In genomic region chr15:99940970-99941630, GRCm38 (mm10) we compare ENCODE assay signal across 32 mouse cellular contexts. TPM values are rescaled to one million over a fixed set of nuclear protein-coding genes. Genes with fewer than 3 reads are reported as not detected.
DNase-seq lines count a peak whose midpoint lies in the region; ATAC-seq and TF ChIP-seq lines count a peak whose summit lies in the region.
"Had no signal": no experiment of that assay in that cellular context is flagged by ENCODE, and none has a peak within 500 bp of the region (broad histone marks: within the 10 kb centered on the region; RNA-seq: fewer than 3 reads in every experiment).

No protein-coding gene starts in this region.

- no peak overlapping the region for H3K4me3 ChIP-seq in forebrain, embryonic 14.5 days (ENCODE audit: low read depth, low read length)
- no peak overlapping the region for H3K4me3 ChIP-seq in forebrain, embryonic 13.5 days
- H3K4me3 ChIP-seq in midbrain, embryonic 14.5 days (replicated peaks; ENCODE audit: low read depth, low read length): no peak overlapping the region
- H3K4me3 ChIP-seq in midbrain, embryonic 16.5 days (ENCODE audit: low read depth, low read length): no peak overlapping the region
- H3K4me3 ChIP-seq in layer of hippocampus, adult 2 months: no peak overlapping the region
- H3K4me3 ChIP-seq: forebrain, embryonic 15.5 days; heart, embryonic 12.5 days; hindbrain, embryonic 10.5 days; neural tube, embryonic 12.5 days had no signal

- 62% methylated on average over 4 of the region's 4 CpGs for WGBS in forebrain, embryonic 14.5 days
- WGBS in forebrain, embryonic 13.5 days: 64% methylated on average over 4 of the region's 4 CpGs
- WGBS in midbrain, embryonic 14.5 days: 67% methylated on average over 4 of the region's 4 CpGs
- WGBS in midbrain, embryonic 16.5 days: 62% methylated on average over 4 of the region's 4 CpGs

- ATAC-seq in forebrain, embryonic 14.5 days: no peak
- ATAC-seq in forebrain, embryonic 13.5 days: no peak
- no peak for ATAC-seq in midbrain, embryonic 14.5 days (ENCODE audit: low FRiP score, low TSS enrichment)
- ATAC-seq in midbrain, embryonic 16.5 days: no peak
- ATAC-seq in megakaryocyte, adult 5-6 weeks (ENCODE audit: poor library complexity, severe bottlenecking): no peak
- ATAC-seq: forebrain, embryonic 15.5 days; intestine, postnatal 0 days; liver, postnatal 0 days; lung, postnatal 0 days had no signal

- H3K4me1 ChIP-seq in forebrain, embryonic 14.5 days (ENCODE audit: control insufficient read depth, insufficient read depth, low read length): no peaks in the 10 kb centered on the region
- H3K4me1 ChIP-seq in forebrain, embryonic 13.5 days: peaks cover 6% of the 10 kb centered on the region; the same call in 1 of the 2 replicates
- H3K4me1 ChIP-seq in midbrain, embryonic 14.5 days (ENCODE audit: control insufficient read depth, insufficient read depth, low read length): no peaks in the 10 kb centered on the region
- no peaks in the 10 kb centered on the region for H3K4me1 ChIP-seq in midbrain, embryonic 16.5 days (ENCODE audit: control insufficient read depth, insufficient read depth, low read length)
- H3K4me1 ChIP-seq: forebrain, embryonic 15.5 days; heart, embryonic 12.5 days; neural tube, embryonic 12.5 days had no signal

- TF ChIP-seq CTCF in layer of hippocampus, adult 2 months (conservative IDR thresholded peaks at IDR 0.05): no peak

- H3K27ac ChIP-seq in forebrain, embryonic 14.5 days (ENCODE audit: low read depth, low read length): no peak overlapping the region
- no peak overlapping the region for H3K27ac ChIP-seq in forebrain, embryonic 13.5 days
- H3K27ac ChIP-seq in midbrain, embryonic 14.5 days (replicated peaks; ENCODE audit: low read depth, low read length): no peak overlapping the region
- no peak overlapping the region for H3K27ac ChIP-seq in midbrain, embryonic 16.5 days (ENCODE audit: low read length)
- no peak overlapping the region for H3K27ac ChIP-seq in layer of hippocampus, adult 2 months
- H3K27ac ChIP-seq: forebrain, embryonic 15.5 days; hindbrain, embryonic 10.5 days; kidney, postnatal 0 days; macrophage; neural tube, embryonic 12.5 days had no signal

- H3K9me3 ChIP-seq in forebrain, embryonic 14.5 days (replicated peaks; ENCODE audit: control insufficient read depth, low read length): no peaks in the 10 kb centered on the region
- no peaks in the 10 kb centered on the region for H3K9me3 ChIP-seq in forebrain, embryonic 13.5 days (replicated peaks)
- H3K9me3 ChIP-seq in midbrain, embryonic 14.5 days (ENCODE audit: control insufficient read depth, low read length): no peaks in the 10 kb centered on the region
- no peaks in the 10 kb centered on the region for H3K9me3 ChIP-seq in midbrain, embryonic 16.5 days (replicated peaks; ENCODE audit: control insufficient read depth, low read length, poor library complexity, severe bottlenecking)
- H3K9me3 ChIP-seq: forebrain, embryonic 15.5 days had no signal

- no peaks in the 10 kb centered on the region for H3K27me3 ChIP-seq in forebrain, embryonic 14.5 days (replicated peaks; ENCODE audit: control insufficient read depth, insufficient read depth, low read length)
- no peaks in the 10 kb centered on the region for H3K27me3 ChIP-seq in forebrain, embryonic 13.5 days
- no peaks in the 10 kb centered on the region for H3K27me3 ChIP-seq in midbrain, embryonic 14.5 days (ENCODE audit: control insufficient read depth, insufficient read depth, low read length)
- no peaks in the 10 kb centered on the region for H3K27me3 ChIP-seq in midbrain, embryonic 16.5 days (ENCODE audit: control insufficient read depth, insufficient read depth, low read depth, low read length)
- H3K27me3 ChIP-seq: CH12.LX; forebrain, embryonic 15.5 days; heart, embryonic 12.5 days; neural tube, embryonic 12.5 days had no signal

- no peak overlapping the region for H3K9ac ChIP-seq in forebrain, embryonic 14.5 days (ENCODE audit: low read length)
- no peak overlapping the region for H3K9ac ChIP-seq in forebrain, embryonic 13.5 days
- H3K9ac ChIP-seq in midbrain, embryonic 14.5 days (replicated peaks; ENCODE audit: low read length): no peak overlapping the region
- H3K9ac ChIP-seq in midbrain, embryonic 16.5 days (ENCODE audit: low read depth, low read length): no peak overlapping the region
- H3K9ac ChIP-seq: forebrain, embryonic 15.5 days; heart, embryonic 12.5 days; neural tube, embryonic 12.5 days had no signal

- H3K36me3 ChIP-seq in forebrain, embryonic 14.5 days (ENCODE audit: control insufficient read depth, insufficient read depth, low read length): no peaks in the 10 kb centered on the region
- H3K36me3 ChIP-seq in forebrain, embryonic 13.5 days (ENCODE audit: poor library complexity, severe bottlenecking): no peaks in the 10 kb centered on the region; the same call in 1 of the 2 replicates
- H3K36me3 ChIP-seq in midbrain, embryonic 14.5 days (ENCODE audit: control insufficient read depth, insufficient read depth, low read length): no peaks in the 10 kb centered on the region
- no peaks in the 10 kb centered on the region for H3K36me3 ChIP-seq in midbrain, embryonic 16.5 days (ENCODE audit: control insufficient read depth, insufficient read depth, low read length)
- H3K36me3 ChIP-seq: forebrain, embryonic 15.5 days; heart, embryonic 12.5 days; neural tube, embryonic 12.5 days had no signal

- DNase-seq in forebrain, embryonic 14.5 days (ENCODE audit: low spot score): peak; percentile 3
- peak; percentile 22 for DNase-seq in midbrain, embryonic 14.5 days
- peak; percentile 47 for DNase-seq in R1 (ENCODE audit: low read depth, low spot score)
- no peak for DNase-seq in layer of hippocampus, adult 2 months (ENCODE audit: low spot score in 2 of 2)
- DNase-seq: adrenal gland, adult 8-10 months; B cell, adult 2 months; cerebellum, adult 11 months; cerebellum, adult 9-11 months; gastrocnemius, postnatal 25 days; heart, adult 18-20 months; heart, postnatal 10 days; liver, postnatal 0 days; right cerebral cortex, adult 18-20 months; thymus, postnatal 14 days had no signal

- no peak overlapping the region for H3K4me2 ChIP-seq in forebrain, embryonic 14.5 days (ENCODE audit: low read length)
- no peak overlapping the region for H3K4me2 ChIP-seq in forebrain, embryonic 13.5 days
- H3K4me2 ChIP-seq in midbrain, embryonic 14.5 days (ENCODE audit: low read length): no peak overlapping the region
- no peak overlapping the region for H3K4me2 ChIP-seq in midbrain, embryonic 16.5 days (ENCODE audit: low read length)
- H3K4me2 ChIP-seq: forebrain, embryonic 15.5 days; heart, embryonic 12.5 days; liver, embryonic 11.5 days; midbrain, embryonic 11.5 days; neural tube, embryonic 12.5 days had no signal

RNA-seq across cellular contexts. Expression of gene Fam186a, which starts 25.8 kb away (rescaled TPM):
- not detected in 2 replicates for polyA plus RNA-seq in forebrain, embryonic 14.5 days (2014; fragmentation: Nextera tagmentation; extraction: Ambion mirVana)
- not detected in 2 replicates for polyA plus RNA-seq in forebrain, embryonic 13.5 days (2015; fragmentation: Nextera tagmentation; extraction: Ambion mirVana)
- polyA plus RNA-seq in midbrain, embryonic 14.5 days (2014; fragmentation: Nextera tagmentation; extraction: Ambion mirVana): not detected in 2 replicates
- polyA plus RNA-seq in midbrain, embryonic 16.5 days (2015; fragmentation: Nextera tagmentation; extraction: Ambion mirVana): 0.02 TPM in 1 of 2 replicates, not detected in the other
- total RNA-seq in layer of hippocampus, adult 2 months (2021): under 1 TPM in 1 of 2 experiments, not detected in 1; 0.08 TPM
- total RNA-seq in megakaryocyte, adult 5-6 weeks (2015): not detected in 2 replicates
- total RNA-seq in megakaryocyte, adult 5-6 weeks (2017): not detected in 2 replicates
- total RNA-seq: CH12.LX; common myeloid progenitor, adult 5-6 weeks; heart, postnatal 10 days had no signal
- polyA plus RNA-seq: forebrain, embryonic 15.5 days; heart, embryonic 12.5 days; hindbrain, embryonic 10.5 days; intestine, postnatal 0 days; kidney, postnatal 0 days; large intestine, adult 2 months; limb, embryonic 11.5 days; liver, embryonic 11.5 days; liver, postnatal 0 days; macrophage; midbrain, embryonic 11.5 days; neural tube, embryonic 12.5 days; stomach, embryonic 14.5 days had no signal

RNA-seq across cellular contexts. Expression of gene Larp4, which starts 28.8 kb away (rescaled TPM):
- 29.0 and 32.6 TPM in 2 replicates for polyA plus RNA-seq in forebrain, embryonic 14.5 days (2014; fragmentation: Nextera tagmentation; extraction: Ambion mirVana)
- polyA plus RNA-seq in forebrain, embryonic 13.5 days (2015; fragmentation: Nextera tagmentation; extraction: Ambion mirVana): 29.2 and 30.9 TPM in 2 replicates
- 27.6 and 28.6 TPM in 2 replicates for polyA plus RNA-seq in midbrain, embryonic 14.5 days (2014; fragmentation: Nextera tagmentation; extraction: Ambion mirVana)
- 22.0 and 22.3 TPM in 2 replicates for polyA plus RNA-seq in midbrain, embryonic 16.5 days (2015; fragmentation: Nextera tagmentation; extraction: Ambion mirVana)
- 10 to 100 TPM; 42.5 to 50.1 TPM for total RNA-seq in layer of hippocampus, adult 2 months (2021)
- 58.8 and 75.1 TPM in 2 replicates for total RNA-seq in megakaryocyte, adult 5-6 weeks (2015)
- total RNA-seq in megakaryocyte, adult 5-6 weeks (2017): 42.6 and 42.9 TPM in 2 replicates

Comparison
In these comparisons a context has a peak if more than half of its experiments do, and no peak if none do; other contexts are left out.
1. DNase-seq: peak in forebrain, embryonic 14.5 days (single experiment), midbrain, embryonic 14.5 days (single experiment) and R1 (single experiment); none in layer of hippocampus, adult 2 months (0 of 2).